Mouse (Mus musculus) ES-E14 (cell line): ENCODE measurements around the gene 1700001K19Rik.

Source experiments
- CHD2 ChIP-seq: IDR thresholded peaks from 2 replicates; pipeline ENCODE4 v1.6.1; 2014; ENCODE audit warnings: mild to moderate bottlenecking, low read depth, low read length, inconsistent platforms
- HCFC1 ChIP-seq: IDR thresholded peaks from 2 replicates; pipeline ENCODE4 v1.6.1; 2012; ENCODE audit warnings: low read length, inconsistent platforms, borderline replicate concordance; ENCODE audit not compliant: insufficient read depth
- ZC3H11A ChIP-seq: IDR thresholded peaks from 2 replicates; pipeline ENCODE4 v1.6.1; 2012; ENCODE audit warnings: low read depth, mild to moderate bottlenecking, inconsistent platforms, low read length, borderline replicate concordance
- ZNF384 ChIP-seq: IDR thresholded peaks from 2 replicates; pipeline ENCODE4 v1.6.1; 2012; ENCODE audit warnings: low read depth, low read length, inconsistent platforms

DNA sequence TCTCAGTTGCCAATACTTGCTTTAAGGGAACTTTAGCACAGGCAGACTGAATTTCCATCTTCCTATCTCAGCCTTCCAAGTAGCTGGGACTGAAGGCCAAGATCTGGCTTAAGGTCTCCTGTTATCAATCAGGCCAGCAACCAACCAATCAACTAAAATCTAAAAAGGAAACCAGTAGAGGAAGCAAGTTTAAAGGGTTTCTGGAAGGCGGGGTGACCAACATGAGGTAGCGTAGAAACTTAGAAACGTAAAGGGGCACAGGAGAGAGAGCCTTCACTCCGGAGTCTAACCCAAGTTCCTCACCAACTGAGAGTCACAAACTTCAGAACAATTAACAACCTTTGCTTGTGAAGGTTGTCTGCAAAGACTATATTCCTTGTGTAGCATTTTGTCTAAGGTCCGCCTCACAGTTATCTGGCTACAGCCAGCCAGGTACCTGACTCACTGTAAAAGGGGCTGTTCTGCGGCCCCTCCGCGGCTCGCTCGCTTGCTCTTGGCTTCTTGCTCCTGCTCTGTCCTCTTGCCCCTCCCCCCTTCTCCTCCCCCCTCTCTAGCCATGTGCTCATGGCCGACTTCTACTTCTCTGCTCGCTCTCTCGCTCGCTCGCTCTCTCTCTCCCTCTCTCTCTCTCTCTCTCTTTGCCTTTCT is 16.2 kb upstream of the 1700001K19Rik start:
- TF ChIP-seq CHD2, result no peak
- TF ChIP-seq ZNF384, result no peak
- TF ChIP-seq HCFC1, result no peak
- TF ChIP-seq ZC3H11A, result no peak
